Mouse (Mus musculus) midbrain, embryonic 14.5 days (tissue): ENCODE measurements around the gene Pcna. TPM values are rescaled to one million over a fixed set of nuclear protein-coding genes. Genes with fewer than 3 reads are reported as not detected.

ENCODE experiments used
- ATAC-seq: fragments of 200-750 bp; cut with Nextera tagmentation; 2 replicates; pipeline ENCODE4 v1.8.0; 2017; ENCODE audit warnings: moderate number of reproducible peaks, moderate library complexity; ENCODE audit not compliant: low FRiP score, low TSS enrichment
- DNase-seq: peaks from one replicate; pipeline ENCODE4 v3.0.0-alpha.2; 2015
- H3K27ac ChIP-seq: fragments of 300-500 bp; sonication (generic); replicated peaks from 2 replicates; pipeline ENCODE4 v1.5.1; 2014; ENCODE audit warnings: mild to moderate bottlenecking, low read depth, low read length, moderate library complexity
- H3K27me3 ChIP-seq: fragments of 300-500 bp; sonication (generic); 2 replicates; pipeline ENCODE4 v1.6.1; 2014; ENCODE audit warnings: low read length, control low read depth, mixed read lengths; ENCODE audit not compliant: control insufficient read depth, insufficient read depth
- H3K36me3 ChIP-seq: fragments of 300-500 bp; sonication (generic); 2 replicates; pipeline ENCODE4 v1.6.1; 2014; ENCODE audit warnings: low read length, control low read depth; ENCODE audit not compliant: control insufficient read depth, insufficient read depth
- H3K4me1 ChIP-seq: fragments of 300-500 bp; sonication (generic); 2 replicates; pipeline ENCODE4 v1.6.1; 2014; ENCODE audit warnings: mild to moderate bottlenecking, antibody characterized with exemption, low read length, control low read depth; ENCODE audit not compliant: control insufficient read depth, insufficient read depth
- H3K4me2 ChIP-seq: fragments of 300-500 bp; sonication (generic); 2 replicates; pipeline ENCODE4 v1.6.1; 2014; ENCODE audit warnings: mild to moderate bottlenecking, low read length, moderate library complexity
- H3K4me3 ChIP-seq: fragments of 300-500 bp; sonication (generic); replicated peaks from 2 replicates; pipeline ENCODE4 v1.5.1; 2014; ENCODE audit warnings: low read depth, low read length
- H3K9ac ChIP-seq: fragments of 300-500 bp; sonication (generic); replicated peaks from 2 replicates; pipeline ENCODE4 v1.6.1; 2014; ENCODE audit warnings: mild to moderate bottlenecking, low read length, moderate library complexity
- H3K9me3 ChIP-seq: fragments of 300-500 bp; sonication (generic); 2 replicates; pipeline ENCODE4 v1.6.1; 2016; ENCODE audit warnings: low read length, control low read depth, mixed read lengths; ENCODE audit not compliant: control insufficient read depth
- WGBS: fragments of 180-500 bp; shearing (Covaris S2); extraction: QIAGEN DNeasy Blood & Tissue Kit; methylation state at CpG from one replicate; pipeline ENCODE4 v1.1.7; 2014; 5-methylcytosine and 5-hydroxymethylcytosine counted together
- polyA plus RNA-seq: library from polyadenylated mRNA; unstranded; fragments of >200 nt; fragmentation: Nextera tagmentation; extraction: Ambion mirVana; gene quantifications from 2 replicates; pipeline ENCODE4 v1.2.1, GENCODE M21; 2014

Pcna gene
- polyA plus RNA-seq, 1 experiment from 2014 or later = 129 TPM

DNA sequence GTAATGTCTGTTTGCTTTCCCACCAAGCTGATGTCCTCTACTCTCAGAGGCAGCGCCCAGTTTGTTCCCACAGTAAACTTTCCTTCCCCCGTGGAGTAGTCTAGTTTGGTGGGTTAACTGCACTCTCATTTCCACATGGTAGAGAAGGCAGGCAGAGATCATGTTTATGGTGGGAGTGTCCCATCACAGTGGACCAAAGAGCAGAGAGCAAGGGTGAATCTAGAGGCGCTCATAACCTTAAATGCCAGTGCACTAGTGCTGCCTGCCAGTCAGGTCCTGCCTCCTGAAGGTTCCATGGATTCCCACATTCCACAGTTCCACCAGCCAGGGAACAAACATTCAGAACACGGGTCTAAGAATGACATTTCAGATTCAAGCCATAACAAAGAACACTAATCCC, 47.6 kb downstream of the Pcna start:
- 81% methylated on average over 4 of the region's 4 CpGs for WGBS
- no peak for DNase-seq

DNA sequence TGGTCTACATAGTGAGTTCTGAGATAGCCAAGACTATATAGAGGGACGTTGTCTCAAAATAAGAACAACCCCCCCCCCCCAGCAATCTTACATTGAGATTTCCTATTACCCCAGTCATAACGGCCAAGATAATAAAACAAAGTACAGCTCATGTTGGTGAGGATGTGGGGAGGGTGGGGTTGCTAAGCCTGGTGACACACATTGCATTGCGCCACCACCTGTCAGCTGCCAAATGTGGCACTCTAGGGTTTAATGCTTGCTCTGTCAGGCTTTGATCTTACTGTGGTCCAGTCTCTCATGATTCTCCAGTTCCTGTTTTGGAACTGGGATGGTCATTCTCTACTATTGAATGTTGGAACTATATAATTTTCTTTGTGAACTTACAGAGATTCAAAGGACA, 49.3 kb downstream of the Pcna start:
- no peaks in the 10 kb centered on the region for H3K36me3 ChIP-seq
- H3K27ac ChIP-seq = no peak overlapping the region
- WGBS = 89% methylated on average over 3 of the region's 3 CpGs
- no peaks in the 10 kb centered on the region for H3K27me3 ChIP-seq
- no peak for ATAC-seq
- H3K4me1 ChIP-seq = no peaks in the 10 kb centered on the region
- no peak overlapping the region for H3K4me2 ChIP-seq
- no peak for DNase-seq
- no peak overlapping the region for H3K4me3 ChIP-seq
- H3K9me3 ChIP-seq = no peaks in the 10 kb centered on the region
- H3K9ac ChIP-seq = no peak overlapping the region

More for the DNA sequence above, 47.6 kb downstream of the Pcna start:
- no peaks in the 10 kb centered on the region for H3K4me1 ChIP-seq
- no peak overlapping the region for H3K4me2 ChIP-seq
- no peak overlapping the region for H3K27ac ChIP-seq
- no peaks in the 10 kb centered on the region for H3K9me3 ChIP-seq
- no peaks in the 10 kb centered on the region for H3K36me3 ChIP-seq
- no peak for ATAC-seq
- H3K27me3 ChIP-seq = no peaks in the 10 kb centered on the region
- H3K9ac ChIP-seq = no peak overlapping the region
- H3K4me3 ChIP-seq = no peak overlapping the region

DNA sequence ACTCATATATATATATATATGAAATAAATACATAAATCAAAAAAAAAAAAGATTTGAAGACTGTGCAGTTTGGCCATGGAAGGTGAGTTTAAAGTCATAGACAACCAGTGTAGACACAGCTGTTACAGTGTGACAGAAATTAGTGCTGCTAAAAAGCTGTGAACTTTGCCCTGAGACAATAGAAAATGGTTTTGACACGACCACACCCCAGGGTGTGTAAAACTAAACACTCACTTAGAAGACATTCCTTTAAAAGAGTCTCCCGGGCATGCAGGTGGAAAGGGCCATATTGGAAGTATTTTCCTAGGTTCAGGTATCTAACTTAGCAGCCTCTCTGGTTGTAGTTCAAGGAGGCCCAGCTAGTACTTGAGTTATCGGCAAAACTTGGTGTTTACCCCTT, 49.9 kb downstream of the Pcna start:
- Histone ChIP-seq H3K4me1 (no peaks in the 10 kb centered on the region), H3K4me2 (no peak overlapping the region), H3K36me3 (no peaks in the 10 kb centered on the region), H3K9me3 (no peaks in the 10 kb centered on the region), H3K27me3 (no peaks in the 10 kb centered on the region), H3K27ac (no peak overlapping the region), H3K9ac (no peak overlapping the region), H3K4me3 (no peak overlapping the region)
- no peak for ATAC-seq
- WGBS = 85% methylated on average over 3 of the region's 3 CpGs
- DNase-seq = no peak

Other genes with a start within 250 kb of the Pcna start
- 19.9 and 32.6 TPM in 2 replicates for gene Rassf2, start 223.1 kb downstream of the Pcna start, polyA plus RNA-seq
- gene Slc23a2, start 108.2 kb downstream of the Pcna start, polyA plus RNA-seq = 29.1 and 33.7 TPM in 2 replicates
- 43.8 and 51.3 TPM in 2 replicates for gene Tmem230, start 5.5 kb downstream of the Pcna start, polyA plus RNA-seq
- gene Cds2, start 9.8 kb upstream of the Pcna start, polyA plus RNA-seq = 44.7 and 65.1 TPM in 2 replicates
- 2.9 and 5.2 TPM in 2 replicates for gene Prokr2, start 132.1 kb upstream of the Pcna start, polyA plus RNA-seq